Mouse (Mus musculus) duodenum, adult 2 months (tissue): ENCODE data around the gene Col11a2. TPM values are rescaled to one million over a fixed set of nuclear protein-coding genes. Genes with fewer than 3 reads are reported as not detected.

Experiments used
- polyA plus RNA-seq: library from polyadenylated mRNA; depleted of rRNA; stranded (reverse); fragments of >200 nt; gene quantifications from 2 replicates; pipeline ENCODE4 v1.2.3, GENCODE M21; 2012; ENCODE audit warnings: low replicate concordance; rRNA removed

Col11a2 gene
- polyA plus RNA-seq: 1.3 and 6.3 TPM in 2 replicates

DNA sequence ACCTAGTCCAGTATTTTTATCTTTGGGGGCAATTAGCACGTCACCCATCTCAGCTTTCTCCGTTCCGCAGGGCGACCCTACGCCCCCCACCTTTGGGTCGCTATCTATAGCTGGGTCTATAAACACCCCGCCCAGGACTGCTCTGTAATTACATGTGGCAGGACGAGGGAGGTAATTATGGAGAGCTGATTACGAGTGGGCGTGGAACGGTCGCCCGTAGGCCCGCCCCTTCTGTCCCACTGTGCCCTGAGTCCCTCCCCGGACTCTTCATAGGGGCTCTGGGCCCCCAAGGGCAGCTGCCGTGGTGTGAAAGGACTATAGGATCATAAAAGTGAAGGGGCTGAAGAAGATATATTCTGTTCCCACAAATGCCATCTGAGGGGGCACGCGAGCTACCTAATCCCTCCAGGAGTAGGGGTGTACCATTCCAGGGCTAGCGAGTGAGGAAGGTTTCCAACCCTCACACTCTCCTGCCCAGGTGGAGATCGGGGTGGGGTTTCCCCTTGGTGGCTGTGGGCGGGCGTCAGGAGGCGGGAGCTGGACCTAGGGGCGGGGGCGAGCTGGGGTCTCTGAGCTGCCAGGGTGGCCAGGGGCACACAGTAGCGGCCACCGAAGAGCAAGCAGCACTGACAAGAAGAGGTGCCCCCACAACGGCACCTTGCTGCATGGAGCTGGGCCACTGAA lies at the start of gene Col11a2:
Gene Col11a2, plus strand, starts transcription at position 560 of the 684 bp plus-strand sequence.

DNA sequence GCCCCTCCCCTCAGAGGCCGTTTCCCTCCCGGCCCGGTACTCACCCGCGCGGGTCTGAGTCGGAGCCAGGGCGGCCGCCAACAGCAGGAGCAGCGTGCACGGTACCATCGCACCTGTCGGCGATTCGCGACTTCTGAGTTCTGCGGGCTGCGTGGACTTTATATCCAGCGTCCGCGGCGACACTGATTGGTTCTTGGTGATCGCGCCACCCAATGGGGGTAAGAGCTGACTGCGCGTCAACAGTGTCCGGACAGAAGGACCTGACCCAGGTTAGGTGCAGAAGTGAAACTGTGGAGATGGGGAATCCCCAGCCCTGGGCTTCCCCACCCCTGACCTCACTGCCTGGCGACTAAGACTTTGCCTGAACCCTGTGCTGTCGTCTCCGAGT lies 39.1 kb upstream of the Col11a2 start, which contains the start of gene H2-K1:
Gene H2-K1, minus strand, starts transcription at position 198 of the 388 bp plus-strand sequence.

DNA sequence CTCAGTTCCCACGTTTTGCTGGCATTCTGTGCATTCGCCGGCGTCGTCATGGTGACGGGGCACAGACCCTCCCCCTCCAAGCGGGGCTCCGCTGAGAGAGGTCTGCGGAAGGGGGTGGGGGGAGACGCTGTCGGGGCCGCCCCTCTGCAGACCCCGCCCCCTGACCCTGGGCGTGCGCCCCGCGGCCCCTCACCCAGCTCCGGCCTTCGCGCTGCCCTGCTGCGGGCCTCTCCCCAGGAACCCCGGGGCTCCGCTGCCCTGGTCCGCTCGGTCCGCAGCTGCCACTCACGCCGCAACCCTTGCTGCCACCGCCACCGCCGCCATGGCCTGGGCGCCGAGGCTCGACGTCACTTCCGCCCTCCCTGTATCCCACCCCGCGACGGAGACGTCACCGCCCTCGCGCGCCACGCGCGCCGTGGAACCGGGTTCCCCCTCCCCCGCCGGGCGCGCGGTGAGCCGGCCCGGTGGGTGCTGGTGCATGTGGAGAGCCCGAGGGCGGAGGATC lies 14.9 kb upstream of the Col11a2 start, which contains the start of gene Ring1:
Gene Ring1, minus strand, starts transcription at position 364 of the 505 bp plus-strand sequence.

DNA sequence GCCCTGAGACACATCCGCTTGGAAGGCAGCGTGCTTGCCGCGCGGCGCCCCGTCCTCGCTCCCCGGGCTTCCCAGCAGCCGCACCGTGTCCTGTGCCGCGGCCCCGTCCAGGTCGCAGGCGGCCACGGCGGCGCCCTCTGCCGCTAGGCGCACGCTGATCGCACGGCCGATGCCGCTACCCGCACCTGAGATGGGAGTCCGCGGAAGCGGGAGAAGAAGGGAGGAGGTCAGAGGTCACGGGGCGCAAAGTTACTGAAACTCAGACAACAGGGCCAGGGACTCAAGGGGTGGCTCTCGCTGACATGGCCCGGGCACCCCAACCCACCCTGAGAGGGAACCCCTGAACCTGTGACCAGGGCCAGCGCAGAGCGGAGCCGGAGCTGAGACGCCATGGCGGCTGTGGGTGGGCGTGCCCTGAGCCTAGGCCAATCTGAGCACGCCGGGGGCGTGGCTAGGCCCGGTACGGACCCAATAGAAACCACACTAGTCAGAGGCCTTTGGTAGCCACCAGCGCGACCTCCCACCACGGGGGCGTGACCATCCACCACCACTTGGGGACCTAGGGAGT lies 11.5 kb upstream of the Col11a2 start, which contains the start of gene H2-Ke6:
Gene H2-Ke6, minus strand, starts transcription at position 405 of the 568 bp plus-strand sequence.

DNA sequence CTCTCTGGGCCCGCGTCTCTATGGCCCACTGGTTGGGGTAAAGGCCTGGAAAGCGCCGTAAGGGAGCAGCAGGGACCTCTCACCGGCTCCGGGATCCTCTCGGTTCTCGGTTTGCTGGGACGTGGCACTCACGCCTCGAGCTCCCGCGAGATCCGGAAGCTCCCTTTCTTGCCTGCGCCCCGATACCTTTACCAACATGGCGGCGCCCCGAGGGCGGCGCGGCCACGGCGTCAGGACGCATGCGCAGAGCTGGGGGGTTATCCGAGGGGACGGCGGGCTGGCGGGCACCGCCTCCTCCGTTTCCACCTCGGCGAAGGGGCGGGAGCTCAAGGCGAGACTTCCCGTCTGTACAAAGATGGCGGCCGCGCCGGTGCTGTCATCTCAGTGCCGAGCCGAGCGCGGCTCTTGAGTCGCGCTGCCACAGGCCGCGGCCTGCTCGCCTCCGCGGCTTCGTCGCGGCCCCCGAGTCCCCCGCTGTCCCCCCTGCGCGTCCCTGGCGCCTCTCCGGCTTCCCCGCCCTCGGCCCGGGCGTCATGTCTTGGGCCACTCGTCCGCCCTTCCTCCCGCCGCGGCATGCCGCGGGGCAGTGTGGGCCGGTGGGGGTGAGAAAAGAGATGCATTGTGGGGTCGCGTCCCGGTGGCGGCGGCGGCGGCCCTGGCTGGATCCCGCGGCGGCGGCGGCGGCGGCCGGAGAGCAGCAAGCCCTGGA lies 7.6 kb upstream of the Col11a2 start, which contains the start of the genes Slc39a7 and Rxrb:
Gene Slc39a7, minus strand, starts transcription at position 218 of the 709 bp plus-strand sequence.
Gene Rxrb, plus strand, starts transcription at position 348 of the 709 bp plus-strand sequence.

DNA sequence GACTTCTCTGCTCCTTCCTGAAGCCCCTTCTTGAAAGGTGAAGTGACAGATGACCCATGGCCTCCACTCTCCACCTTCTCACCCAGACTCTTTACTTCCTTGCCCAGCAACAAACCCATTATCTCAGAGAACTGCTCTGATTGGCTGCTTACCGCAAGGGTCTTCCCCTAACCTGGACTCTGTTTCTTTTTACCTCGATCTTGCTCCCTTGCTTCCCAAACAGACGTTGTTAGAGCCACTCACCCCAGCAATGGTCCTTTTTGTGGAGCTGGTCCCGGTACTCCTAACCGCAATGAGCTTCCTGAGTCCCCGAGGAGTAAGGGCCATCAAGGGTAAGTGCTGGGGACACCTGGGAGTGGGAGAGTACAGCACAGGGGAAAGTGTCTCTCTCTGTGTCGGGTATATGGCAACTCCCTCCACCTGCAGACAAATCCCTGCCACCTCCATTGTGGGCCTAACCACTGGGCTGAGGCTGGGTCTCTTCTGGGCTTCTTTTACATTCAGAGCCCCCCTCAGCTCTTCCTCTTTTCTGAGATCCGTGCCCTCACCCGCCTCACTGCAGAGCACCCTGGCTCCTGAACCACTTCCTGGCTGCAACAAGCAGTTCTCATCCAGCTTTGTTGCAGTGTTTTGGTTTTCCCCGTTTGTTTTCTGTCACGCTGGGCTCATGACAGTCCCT lies 53.1 kb downstream of the Col11a2 start, which contains the start of gene H2-Oa:
Gene H2-Oa, plus strand, starts transcription at position 144 of the 679 bp plus-strand sequence.

Other genes with a start within 250 kb of the Col11a2 start
- 13.8 and 18.4 TPM in 2 replicates for gene Kank3, start 228.9 kb upstream of the Col11a2 start, polyA plus RNA-seq
- gene Rps28, start 214.9 kb upstream of the Col11a2 start, polyA plus RNA-seq: 251 and 364 TPM in 2 replicates
- 339 and 519 TPM in 2 replicates for gene Ndufa7, start 214.9 kb upstream of the Col11a2 start, polyA plus RNA-seq
- 18.6 and 19.9 TPM in 2 replicates for gene Cd320, start 196.3 kb upstream of the Col11a2 start, polyA plus RNA-seq
- gene Gm7029, start 165.6 kb upstream of the Col11a2 start, polyA plus RNA-seq: not detected in 2 replicates
- 7.3 and 8.5 TPM in 2 replicates for gene Kifc1, start 148.8 kb upstream of the Col11a2 start, polyA plus RNA-seq
- gene Platr17, start 134.3 kb upstream of the Col11a2 start, polyA plus RNA-seq: 0.24 TPM in 1 of 2 replicates, not detected in the other
- gene Daxx, start 130.0 kb upstream of the Col11a2 start, polyA plus RNA-seq: 42.4 and 47.2 TPM in 2 replicates
- gene Tapbp, start 123.5 kb upstream of the Col11a2 start, polyA plus RNA-seq: 220 and 430 TPM in 2 replicates
- 65.9 and 84.1 TPM in 2 replicates for gene Zbtb22, start 123.5 kb upstream of the Col11a2 start, polyA plus RNA-seq
- 88.3 and 111 TPM in 2 replicates for gene Rgl2, start 109.9 kb upstream of the Col11a2 start, polyA plus RNA-seq
- gene Pfdn6, start 99.1 kb upstream of the Col11a2 start, polyA plus RNA-seq: 6.1 and 14.4 TPM in 2 replicates
- gene Wdr46, start 98.8 kb upstream of the Col11a2 start, polyA plus RNA-seq: 10.8 and 15.6 TPM in 2 replicates
- gene B3galt4, start 87.9 kb upstream of the Col11a2 start, polyA plus RNA-seq: 27.8 and 35.0 TPM in 2 replicates
- 50.7 and 52.9 TPM in 2 replicates for gene Vps52, start 83.6 kb upstream of the Col11a2 start, polyA plus RNA-seq
- gene Rps18, start 83.4 kb upstream of the Col11a2 start, polyA plus RNA-seq: 196 and 219 TPM in 2 replicates
- gene H2-K1, start 39.1 kb upstream of the Col11a2 start, polyA plus RNA-seq: 4,063 and 9,745 TPM in 2 replicates
- gene Ring1, start 14.8 kb upstream of the Col11a2 start, polyA plus RNA-seq: 22.1 and 26.1 TPM in 2 replicates
- 73.6 and 117 TPM in 2 replicates for gene H2-Ke6, start 11.4 kb upstream of the Col11a2 start, polyA plus RNA-seq
- gene Slc39a7, start 7.8 kb upstream of the Col11a2 start, polyA plus RNA-seq: 161 and 163 TPM in 2 replicates
- gene Rxrb, start 7.6 kb upstream of the Col11a2 start, polyA plus RNA-seq: 73.7 and 88.7 TPM in 2 replicates
- 4.6 and 11.9 TPM in 2 replicates for gene H2-Oa, start 52.9 kb downstream of the Col11a2 start, polyA plus RNA-seq
- gene H2-DMa, start 80.1 kb downstream of the Col11a2 start, polyA plus RNA-seq: 40.9 and 173 TPM in 2 replicates
- 84.7 and 92.1 TPM in 2 replicates for gene Brd2, start 83.2 kb downstream of the Col11a2 start, polyA plus RNA-seq
- gene H2-DMb2, start 103.9 kb downstream of the Col11a2 start, polyA plus RNA-seq: 4.5 and 16.7 TPM in 2 replicates
- 52.9 and 337 TPM in 2 replicates for gene H2-DMb1, start 113.6 kb downstream of the Col11a2 start, polyA plus RNA-seq
- 53.8 and 96.5 TPM in 2 replicates for gene Tap1, start 148.1 kb downstream of the Col11a2 start, polyA plus RNA-seq
- gene Psmb9, start 148.3 kb downstream of the Col11a2 start, polyA plus RNA-seq: 114 and 217 TPM in 2 replicates
- gene Psmb8, start 158.3 kb downstream of the Col11a2 start, polyA plus RNA-seq: 140 and 253 TPM in 2 replicates
- 39.6 and 83.2 TPM in 2 replicates for gene Tap2, start 164.1 kb downstream of the Col11a2 start, polyA plus RNA-seq
- 1.6 and 6.7 TPM in 2 replicates for gene H2-Ob, start 199.5 kb downstream of the Col11a2 start, polyA plus RNA-seq
- gene H2-Ab1, start 218.3 kb downstream of the Col11a2 start, polyA plus RNA-seq: 523 and 3,902 TPM in 2 replicates
- gene H2-Aa, start 248.4 kb downstream of the Col11a2 start, polyA plus RNA-seq: 132 and 571 TPM in 2 replicates